Mouse (Mus musculus) midbrain, embryonic 16.5 days (tissue): ENCODE results near the gene Vmn1r195. TPM values are rescaled to one million over a fixed set of nuclear protein-coding genes. Genes with fewer than 3 reads are reported as not detected.

ENCODE experiments used
- ATAC-seq: fragments of 200-750 bp; cut with Nextera tagmentation; 2 replicates; pipeline ENCODE4 v1.8.0; 2017; ENCODE audit warnings: moderate TSS enrichment
- H3K27ac ChIP-seq: fragments of 300-500 bp; sonication (generic); 2 replicates; pipeline ENCODE4 v1.5.1; 2014; ENCODE audit warnings: mild to moderate bottlenecking, low read length, mixed read lengths
- H3K27me3 ChIP-seq: fragments of 300-500 bp; sonication (generic); 2 replicates; pipeline ENCODE4 v1.6.1; 2014; ENCODE audit warnings: low read depth, low read length, mixed read lengths; ENCODE audit not compliant: control insufficient read depth, insufficient read depth
- H3K36me3 ChIP-seq: fragments of 300-500 bp; sonication (generic); 2 replicates; pipeline ENCODE4 v1.6.1; 2014; ENCODE audit warnings: mild to moderate bottlenecking, low read length, moderate library complexity, mixed read lengths; ENCODE audit not compliant: control insufficient read depth, insufficient read depth
- H3K4me1 ChIP-seq: fragments of 300-500 bp; sonication (generic); 2 replicates; pipeline ENCODE4 v1.6.1; 2014; ENCODE audit warnings: mild to moderate bottlenecking, low read length, mixed read lengths; ENCODE audit not compliant: control insufficient read depth, insufficient read depth
- H3K4me2 ChIP-seq: fragments of 300-500 bp; sonication (generic); 2 replicates; pipeline ENCODE4 v1.6.1; 2014; ENCODE audit warnings: mild to moderate bottlenecking, low read length, mixed read lengths
- H3K4me3 ChIP-seq: fragments of 300-500 bp; sonication (generic); 2 replicates; pipeline ENCODE4 v1.5.1; 2014; ENCODE audit warnings: low read depth, mild to moderate bottlenecking, low read length, moderate library complexity, mixed read lengths
- H3K9ac ChIP-seq: fragments of 300-500 bp; sonication (generic); 2 replicates; pipeline ENCODE4 v1.6.1; 2014; ENCODE audit warnings: low read depth, low read length, mixed read lengths
- H3K9me3 ChIP-seq: fragments of 300-500 bp; sonication (generic); replicated peaks from 2 replicates; pipeline ENCODE4 v1.6.1; 2014; ENCODE audit warnings: mild to moderate bottlenecking, low read length, mixed read lengths; ENCODE audit not compliant: control insufficient read depth, poor library complexity, severe bottlenecking
- polyA plus RNA-seq: library from polyadenylated mRNA; unstranded; fragments of >200 nt; fragmentation: Nextera tagmentation; extraction: Ambion mirVana; gene quantifications from 2 replicates; pipeline ENCODE4 v1.2.1, GENCODE M21; 2015

Gene Vmn1r195
- polyA plus RNA-seq, 1 experiment from 2014 or later, result not detected

DNA sequence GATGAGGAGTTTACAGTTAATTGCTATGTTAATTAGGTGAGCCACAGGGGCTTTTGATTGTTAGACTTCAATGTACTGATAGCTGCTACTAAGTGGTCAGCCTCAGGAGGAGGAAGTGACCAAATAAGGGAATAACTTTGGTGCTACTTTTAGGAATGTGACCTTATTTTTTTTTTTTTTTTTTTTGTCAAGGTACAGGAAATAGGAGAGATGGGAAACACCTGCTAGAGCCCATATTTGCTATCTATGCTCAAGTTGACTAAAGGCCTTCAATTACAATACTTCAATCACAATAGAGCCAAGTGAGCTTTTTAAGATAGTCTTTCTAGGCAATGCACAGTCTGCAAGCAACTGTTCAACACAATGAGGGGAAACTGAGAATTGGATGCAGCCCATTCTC lies 49.8 kb downstream of the Vmn1r195 start:
- H3K4me3 ChIP-seq, result no peak overlapping the region
- H3K27me3 ChIP-seq, result no peaks in the 10 kb centered on the region
- H3K36me3 ChIP-seq, result no peaks in the 10 kb centered on the region
- no peak overlapping the region for H3K4me2 ChIP-seq
- no peak overlapping the region for H3K9ac ChIP-seq
- no peaks in the 10 kb centered on the region for H3K4me1 ChIP-seq
- no peaks in the 10 kb centered on the region for H3K9me3 ChIP-seq
- H3K27ac ChIP-seq, result no peak overlapping the region
- ATAC-seq, result no peak

DNA sequence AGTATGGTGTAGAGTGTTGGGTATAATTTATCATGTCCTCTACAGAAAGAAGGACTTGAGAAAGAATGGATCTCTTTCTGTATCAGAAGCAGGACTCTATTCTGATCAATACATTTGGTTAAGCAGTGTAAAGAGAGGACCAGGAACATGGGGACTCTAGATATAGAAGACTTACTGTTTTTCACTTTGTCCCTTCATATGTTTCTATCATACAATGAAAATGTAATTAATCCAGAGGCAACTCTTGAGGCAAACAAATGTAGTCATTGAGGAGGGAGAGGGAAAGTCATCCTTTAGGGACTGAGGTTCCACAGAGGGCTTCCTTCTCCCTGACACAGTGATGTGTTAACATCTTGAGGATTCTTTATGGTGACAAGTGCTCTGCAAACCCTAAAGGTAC lies 54.0 kb downstream of the Vmn1r195 start, which contains the start of gene Vmn1r197:
Vmn1r197 (plus strand) TSS at position 301 of the 400 bp plus-strand sequence.
- Histone ChIP-seq H3K27me3 (no peaks in the 10 kb centered on the region), H3K4me2 (no peak within 1 kb of the TSS), H3K4me1 (no peaks in the 10 kb centered on the region), H3K4me3 (no peak within 1 kb of the TSS), H3K9ac (no peak within 1 kb of the TSS), H3K9me3 (no peaks in the 10 kb centered on the region), H3K27ac (no peak within 1 kb of the TSS), H3K36me3 (no peaks in the 10 kb centered on the region)
- ATAC-seq, result no peak

Other genes starting within 250 kb of the Vmn1r195 start
- gene Hist1h2ah, start 235.0 kb upstream of the Vmn1r195 start, polyA plus RNA-seq, result not detected in 2 replicates
- 1.3 TPM in 1 of 2 replicates, not detected in the other for gene Hist1h2bk, start 234.7 kb upstream of the Vmn1r195 start, polyA plus RNA-seq
- 4.0 and 4.9 TPM in 2 replicates for gene Hist1h4i, start 229.2 kb upstream of the Vmn1r195 start, polyA plus RNA-seq
- gene Hist1h2ag, start 227.6 kb upstream of the Vmn1r195 start, polyA plus RNA-seq, result 1.8 and 8.3 TPM in 2 replicates
- 1.5 and 2.3 TPM in 2 replicates for gene Hist1h2bj, start 227.3 kb upstream of the Vmn1r195 start, polyA plus RNA-seq
- not detected in 2 replicates for gene Vmn1r188, start 186.1 kb upstream of the Vmn1r195 start, polyA plus RNA-seq
- gene Vmn1r189, start 164.7 kb upstream of the Vmn1r195 start, polyA plus RNA-seq, result not detected in 2 replicates
- gene Vmn1r191, start 86.6 kb upstream of the Vmn1r195 start, polyA plus RNA-seq, result not detected in 2 replicates
- not detected in 2 replicates for gene Vmn1r192, start 79.4 kb upstream of the Vmn1r195 start, polyA plus RNA-seq
- gene Vmn1r193, start 47.4 kb upstream of the Vmn1r195 start, polyA plus RNA-seq, result not detected in 2 replicates
- not detected in 2 replicates for gene Vmn1r194, start 26.3 kb upstream of the Vmn1r195 start, polyA plus RNA-seq
- gene Vmn1r196, start 19.4 kb downstream of the Vmn1r195 start, polyA plus RNA-seq, result not detected in 2 replicates
- not detected in 2 replicates for gene Vmn1r197, start 54.1 kb downstream of the Vmn1r195 start, polyA plus RNA-seq
- not detected in 2 replicates for gene Vmn1r198, start 79.8 kb downstream of the Vmn1r195 start, polyA plus RNA-seq
- gene Vmn1r199, start 109.3 kb downstream of the Vmn1r195 start, polyA plus RNA-seq, result not detected in 2 replicates
- gene Vmn1r200, start 119.9 kb downstream of the Vmn1r195 start, polyA plus RNA-seq, result not detected in 2 replicates
- gene Vmn1r201, start 201.4 kb downstream of the Vmn1r195 start, polyA plus RNA-seq, result not detected in 2 replicates
- not detected in 2 replicates for gene Vmn1r202, start 234.9 kb downstream of the Vmn1r195 start, polyA plus RNA-seq
- gene Vmn1r203, start 247.6 kb downstream of the Vmn1r195 start, polyA plus RNA-seq, result not detected in 2 replicates